Mouse (Mus musculus) cortical plate, adult 2 months (tissue): ENCODE data around the gene Psma6.

Experiments
- CTCF ChIP-seq: fragments of 200-500 bp; IDR thresholded peaks from 2 replicates; pipeline ENCODE4 v1.5.1; 2011; ENCODE audit warnings: mild to moderate bottlenecking, control low read depth, low read length; ENCODE audit not compliant: insufficient read depth; ENCODE audit errors: extremely low read depth
- POLR2A ChIP-seq: fragments of 200-500 bp; IDR thresholded peaks from 2 replicates; pipeline ENCODE4 v1.6.1; 2011; ENCODE audit warnings: mild to moderate bottlenecking, low read length, control low read depth; ENCODE audit not compliant: insufficient read depth; ENCODE audit errors: extremely low read depth

- TF ChIP-seq CTCF (no peak), POLR2A (no peak)
Measured at GRCm38 (mm10) chr12:55445583-55445982, 61.6 kb downstream of the Psma6 start.
